Mouse (Mus musculus): Measurements from ENCODE around the gene Fnip1.
A peak's percentile ranks its signal among the peaks of the same experiment; 100 is the strongest.
"Not testable (repeated sequence)": the region's sequence is repeated elsewhere in the genome, so short reads cannot be mapped to it uniquely, and the experiment has no call there.

Fnip1 gene

DNA sequence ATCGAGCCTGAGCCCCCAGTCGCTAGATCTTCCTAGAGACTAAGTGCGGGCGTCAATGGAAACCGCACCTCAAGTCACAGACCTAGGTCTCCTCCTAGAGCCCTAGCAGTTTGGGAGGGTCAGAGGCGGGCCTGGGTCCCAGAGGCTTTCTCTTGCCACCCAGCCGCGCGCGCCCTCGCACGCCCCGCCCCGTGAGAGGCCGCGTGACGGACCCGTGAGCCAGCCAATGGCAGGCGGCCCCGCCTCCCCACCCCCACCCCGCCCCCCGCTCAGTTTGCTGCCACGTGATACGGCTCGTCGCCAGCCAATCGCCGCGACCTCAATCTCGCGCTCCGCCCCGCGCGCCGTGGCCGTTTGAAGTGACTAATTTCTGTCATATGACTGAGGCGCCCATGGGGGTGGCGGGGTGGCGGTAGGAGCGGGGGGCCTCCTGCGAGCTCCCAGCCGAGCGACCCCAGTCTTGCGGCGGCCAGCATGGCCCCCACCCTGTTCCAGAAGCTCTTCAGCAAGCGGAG lies at the start of gene Fnip1:
Fnip1 (plus strand) TSS at position 377 of the 515 bp plus-strand sequence.
- peak; percentile 93 for ATAC-seq (ENCODE audit: insufficient number of reproducible peaks, low FRiP score, low TSS enrichment)

DNA sequence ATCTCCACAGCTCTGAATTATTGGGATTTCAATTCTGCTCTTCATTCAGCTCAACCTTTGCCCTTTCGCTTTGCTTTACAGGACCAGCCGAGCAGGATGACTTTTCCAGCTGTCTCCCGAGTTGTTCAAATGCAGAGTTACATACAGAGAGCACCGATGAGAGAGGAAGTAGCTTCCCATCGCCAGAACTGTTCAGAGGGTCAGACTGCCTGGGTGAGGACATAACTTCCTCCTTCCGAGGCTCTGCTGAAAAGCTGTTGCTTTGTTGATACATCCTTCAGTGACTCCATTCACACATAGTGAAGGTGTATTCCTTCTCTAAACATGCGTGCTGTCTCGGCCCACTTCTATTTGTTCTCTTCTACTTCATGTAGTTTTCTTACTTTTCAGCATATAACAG lies 47.6 kb upstream of the Fnip1 start:
- no peak for ATAC-seq (ENCODE audit: insufficient number of reproducible peaks, low FRiP score, low TSS enrichment)

DNA sequence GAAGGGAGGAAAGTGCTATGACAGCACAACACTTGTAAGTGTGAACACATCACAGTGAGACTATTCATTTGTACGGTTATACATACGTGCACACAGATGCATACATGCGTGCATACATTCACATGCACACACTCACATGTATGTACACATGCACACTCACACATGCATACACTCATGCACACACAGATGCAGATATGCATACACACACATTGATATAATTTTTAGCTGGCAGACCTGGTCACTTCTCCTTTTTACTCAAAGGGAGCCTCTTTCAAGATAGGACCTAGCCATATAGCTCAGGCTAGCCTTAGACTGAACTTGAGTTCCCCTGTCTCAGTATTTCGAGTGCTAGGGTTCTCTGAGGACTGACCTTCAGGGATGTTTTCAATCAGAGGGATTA lies 46.7 kb upstream of the Fnip1 start:
- no peak for ATAC-seq (ENCODE audit: insufficient number of reproducible peaks, low FRiP score, low TSS enrichment)

DNA sequence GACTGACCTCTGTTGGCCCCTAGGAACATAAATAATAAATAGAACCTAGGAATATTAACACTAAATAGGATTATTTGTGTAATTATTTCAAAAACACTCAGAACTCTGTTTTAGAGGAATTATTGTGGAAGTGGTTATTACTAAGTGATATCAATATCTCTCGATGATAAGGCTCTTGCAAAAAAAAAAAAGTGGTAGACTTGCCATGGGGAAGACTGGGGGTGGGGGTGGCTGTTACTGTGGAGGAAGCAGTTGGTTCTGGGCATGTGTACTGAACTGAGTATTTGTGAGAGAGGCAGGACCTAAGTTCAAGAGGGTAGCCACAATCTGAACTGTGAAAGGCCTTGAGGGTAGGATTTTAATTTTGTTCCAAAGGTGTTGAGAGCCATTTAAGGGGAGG lies 41.3 kb upstream of the Fnip1 start:
- no peak for ATAC-seq (ENCODE audit: insufficient number of reproducible peaks, low FRiP score, low TSS enrichment)

DNA sequence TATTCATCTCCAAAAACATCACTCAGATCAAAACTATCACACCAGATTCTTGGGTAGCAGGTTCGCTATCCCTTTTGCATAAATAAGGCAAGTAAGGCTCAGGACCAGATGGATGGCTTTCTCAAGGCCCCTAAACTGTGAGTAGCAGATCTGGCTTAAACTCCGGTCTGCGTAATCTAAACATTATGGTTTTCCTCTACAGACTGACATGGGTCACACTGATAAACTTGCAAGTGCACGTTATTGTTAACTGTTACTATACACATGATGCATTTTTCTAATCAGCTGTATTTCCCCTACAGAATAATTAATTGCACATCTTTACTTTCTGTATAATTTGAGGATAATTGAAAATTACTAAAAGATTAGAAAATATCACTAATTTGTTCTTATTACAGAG lies 39.9 kb upstream of the Fnip1 start:
- ATAC-seq (ENCODE audit: insufficient number of reproducible peaks, low FRiP score, low TSS enrichment) = no peak

DNA sequence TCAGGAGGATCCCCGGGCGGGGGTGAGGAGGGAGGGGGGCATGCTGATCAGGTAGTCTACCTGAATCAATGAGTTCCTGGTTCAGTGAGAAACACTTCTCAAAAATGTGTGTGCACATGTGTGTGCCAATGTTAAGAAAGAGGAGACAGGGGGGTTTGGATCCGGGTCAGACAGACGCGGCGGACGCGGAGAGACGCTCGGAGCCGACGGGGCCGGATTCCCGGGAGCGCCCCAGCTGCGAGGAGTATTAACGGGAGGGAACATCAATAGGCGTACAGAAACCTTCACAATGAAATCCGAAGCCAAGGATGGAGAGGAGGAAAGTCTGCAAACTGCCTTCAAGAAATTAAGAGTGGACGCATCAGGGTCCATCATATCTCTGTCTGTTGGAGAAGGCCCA lies 37.2 kb upstream of the Fnip1 start:
- ATAC-seq (ENCODE audit: insufficient number of reproducible peaks, low FRiP score, low TSS enrichment) = peak; percentile 45; the same call in 1 of the 2 replicates

DNA sequence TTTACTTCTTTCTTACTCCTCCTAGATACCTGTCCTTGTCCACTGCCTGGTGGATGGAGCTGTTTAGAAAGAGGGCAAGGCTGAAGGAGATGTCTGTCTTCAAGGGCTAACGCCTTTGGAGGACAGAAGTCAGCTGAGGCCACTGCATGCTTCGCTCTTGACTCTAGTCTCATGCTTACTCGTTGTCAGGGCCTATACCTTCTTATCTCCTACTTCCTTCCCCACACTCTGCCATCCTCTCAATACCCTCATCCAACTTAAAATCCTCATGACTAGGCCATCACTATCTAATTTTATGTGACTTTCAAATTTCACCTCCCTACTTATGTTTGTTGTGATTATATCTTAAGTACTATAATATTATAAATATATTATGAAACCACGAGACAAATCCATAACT lies 33.1 kb upstream of the Fnip1 start:
- no peak for ATAC-seq (ENCODE audit: insufficient number of reproducible peaks, low FRiP score, low TSS enrichment)

DNA sequence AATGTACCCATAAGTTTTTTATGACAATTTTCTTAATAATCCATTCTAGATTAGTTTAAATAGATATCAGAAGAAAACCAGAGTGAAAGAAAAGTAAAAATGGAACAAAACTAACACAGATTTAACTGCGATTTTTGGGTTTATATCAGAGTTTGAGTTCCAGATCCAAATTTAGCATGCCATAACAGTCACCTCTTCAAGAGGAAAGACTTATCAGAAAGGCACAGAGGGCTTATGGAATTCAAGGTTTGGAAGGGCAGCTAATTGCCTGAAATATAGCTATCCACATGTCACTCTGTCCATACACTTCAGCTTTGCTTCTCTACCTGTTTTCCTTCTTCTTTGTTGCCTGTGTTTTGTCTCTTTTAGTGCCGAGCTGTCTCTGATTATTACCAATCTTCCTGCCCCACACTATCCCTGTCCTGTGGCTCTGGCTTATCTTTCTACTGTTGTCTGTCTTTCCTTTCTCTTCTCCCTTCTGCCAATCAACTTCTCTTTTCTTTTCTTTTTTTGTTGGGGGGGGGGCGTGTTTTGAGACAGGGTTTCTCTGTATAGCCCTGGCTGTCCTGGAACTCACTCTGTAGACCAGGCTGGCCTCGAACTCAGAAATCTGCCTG lies 31.0 kb upstream of the Fnip1 start:
- ATAC-seq (ENCODE audit: insufficient number of reproducible peaks, low FRiP score, low TSS enrichment) = no peak

DNA sequence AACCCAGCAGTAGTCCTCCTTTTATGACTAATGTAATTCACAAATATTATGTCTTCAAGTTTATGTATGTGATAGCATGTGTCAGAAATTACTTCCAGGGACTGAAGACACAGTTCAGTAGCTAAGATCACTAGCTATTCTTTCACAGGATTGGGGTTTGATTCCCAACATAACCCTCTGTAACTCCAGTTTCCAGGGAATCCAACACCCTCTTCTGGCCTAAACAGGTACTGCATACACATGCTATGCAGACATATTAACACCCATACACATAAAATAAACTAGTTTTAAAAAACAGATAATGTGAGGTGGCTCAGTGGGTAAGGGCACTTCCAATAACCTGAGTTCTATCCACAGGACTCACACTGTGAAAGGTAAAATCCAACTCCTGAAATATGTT lies 27.4 kb upstream of the Fnip1 start:
- ATAC-seq (ENCODE audit: insufficient number of reproducible peaks, low FRiP score, low TSS enrichment) = no peak

DNA sequence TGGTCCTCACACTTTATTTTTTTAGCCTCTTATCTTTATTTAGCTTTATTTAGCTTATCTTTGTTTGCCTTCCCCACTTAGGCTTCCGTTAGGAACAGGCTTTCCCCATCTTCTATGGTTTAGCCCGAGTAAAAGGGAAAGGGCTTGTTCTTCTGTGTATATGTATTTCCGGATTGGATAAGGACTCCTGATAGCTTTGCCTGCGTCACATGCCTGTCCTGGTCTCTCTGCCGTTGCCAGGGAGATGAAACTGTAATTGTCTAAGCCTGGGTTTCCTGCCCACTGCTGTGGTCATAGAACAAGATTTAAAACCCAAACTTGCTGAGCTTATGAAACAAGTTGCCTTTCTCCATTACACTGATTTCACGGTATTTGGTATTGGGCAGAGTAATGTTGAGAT lies 25.0 kb upstream of the Fnip1 start:
- ATAC-seq (ENCODE audit: insufficient number of reproducible peaks, low FRiP score, low TSS enrichment) = no peak

DNA sequence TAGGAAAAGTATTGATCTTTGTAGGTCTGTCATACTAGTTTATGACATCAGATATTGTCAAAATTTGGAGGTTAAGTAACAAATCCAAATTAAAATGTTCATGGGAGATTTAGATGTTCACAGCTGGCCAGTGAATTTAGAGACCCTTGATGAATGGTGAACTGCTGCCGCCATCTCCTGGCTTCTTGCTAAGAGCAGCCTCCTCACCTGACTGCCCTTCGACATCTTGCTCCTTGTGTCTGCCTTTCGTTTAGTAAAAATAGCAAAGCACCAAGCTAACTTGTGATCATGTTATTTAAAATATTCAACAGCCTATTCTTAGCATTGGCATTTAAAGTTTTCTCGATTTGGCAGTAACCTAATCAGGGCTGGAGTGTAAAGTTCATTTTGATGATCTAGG lies 15.0 kb upstream of the Fnip1 start:
- no peak for ATAC-seq (ENCODE audit: insufficient number of reproducible peaks, low FRiP score, low TSS enrichment)

DNA sequence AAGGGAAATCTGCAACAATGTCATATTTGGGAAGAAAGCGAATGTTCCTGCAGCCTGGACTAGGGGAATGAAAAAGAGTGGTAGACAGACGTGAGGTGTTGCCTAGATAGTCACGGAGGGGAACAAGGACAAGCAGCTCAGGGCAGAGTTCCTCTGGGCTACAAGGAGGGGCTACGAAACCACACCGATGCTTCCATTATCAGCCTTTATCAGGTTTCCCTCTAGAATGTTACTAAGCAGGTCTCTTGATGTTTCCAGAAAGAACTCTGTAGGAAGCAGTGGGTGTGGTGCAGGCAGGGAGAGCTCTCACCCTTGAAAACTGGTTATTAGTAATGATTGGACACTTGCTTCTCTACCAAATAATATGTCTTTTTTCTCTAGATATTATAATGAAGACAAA lies 11.7 kb upstream of the Fnip1 start:
- ATAC-seq (ENCODE audit: insufficient number of reproducible peaks, low FRiP score, low TSS enrichment) = no peak

DNA sequence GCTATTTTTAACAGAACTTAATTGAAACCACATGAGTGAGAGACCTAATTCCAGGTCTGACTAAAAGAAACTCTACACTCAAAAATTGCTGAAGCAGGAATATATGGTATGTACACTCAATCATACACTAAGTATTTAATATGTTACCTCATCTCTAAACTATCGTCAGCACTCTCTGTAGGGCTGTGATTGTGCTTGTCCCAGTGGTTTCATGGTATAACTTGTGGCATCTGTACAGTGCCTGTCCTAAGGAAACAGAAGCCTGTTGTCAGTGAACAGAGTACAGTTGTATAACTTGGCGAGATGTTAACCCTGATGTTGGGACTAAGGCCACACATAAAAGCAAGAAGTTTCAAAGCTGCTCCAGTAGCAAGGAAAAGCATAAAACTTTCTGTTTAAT lies 10.9 kb upstream of the Fnip1 start:
- no peak for ATAC-seq (ENCODE audit: insufficient number of reproducible peaks, low FRiP score, low TSS enrichment)

DNA sequence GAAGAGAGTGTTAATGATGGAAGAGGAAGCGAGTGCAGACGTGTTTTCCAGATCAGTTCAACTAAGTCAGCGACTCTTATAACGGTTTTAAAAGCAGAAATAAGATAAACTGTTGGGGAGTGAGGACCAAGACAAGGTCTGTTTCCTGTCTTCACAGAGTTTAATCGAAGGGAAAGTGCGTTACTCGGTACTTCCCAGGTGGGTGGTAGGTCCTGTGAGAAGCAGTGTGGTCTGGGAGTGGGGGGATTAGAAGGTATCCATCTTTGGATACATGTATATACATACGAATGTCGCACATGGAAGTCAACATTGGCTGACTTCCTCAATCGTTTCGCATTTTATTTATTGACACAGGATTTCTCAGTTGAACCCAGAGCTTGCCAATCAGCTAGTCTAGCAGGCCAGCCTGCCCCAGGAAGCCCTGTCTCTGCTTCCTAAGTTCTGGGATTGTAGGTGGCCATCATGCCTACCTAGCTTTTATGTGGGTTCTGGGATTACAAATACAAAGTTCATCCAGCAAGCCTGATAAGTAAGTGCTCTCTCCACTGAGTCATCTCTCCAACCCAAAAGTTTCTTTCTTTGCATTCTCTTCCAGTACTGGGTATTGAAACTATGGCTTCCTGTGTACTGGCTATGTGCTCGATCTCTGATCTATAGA lies 10.2 kb upstream of the Fnip1 start:
- no peak for ATAC-seq (ENCODE audit: insufficient number of reproducible peaks, low FRiP score, low TSS enrichment)

DNA sequence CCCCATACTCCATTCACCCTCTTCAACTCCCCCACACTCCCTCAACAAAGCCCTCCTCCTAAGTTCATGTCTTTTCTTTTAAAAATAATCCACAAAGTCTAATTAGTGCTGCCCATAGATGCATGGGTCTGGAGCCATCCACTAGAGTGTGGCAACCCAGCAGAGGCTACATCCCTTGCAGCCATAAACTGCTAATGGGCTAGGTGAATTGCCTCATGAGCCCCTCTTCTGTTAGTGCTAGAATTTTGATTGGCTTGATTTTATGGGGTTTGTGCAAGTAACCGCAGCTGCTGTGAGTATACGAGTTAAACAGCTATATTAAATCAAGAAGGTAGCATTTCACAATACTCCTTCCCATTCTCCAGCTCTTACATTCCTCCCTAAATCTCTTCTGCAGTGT lies 8.8 kb upstream of the Fnip1 start:
- ATAC-seq (ENCODE audit: insufficient number of reproducible peaks, low FRiP score, low TSS enrichment) = no peak

DNA sequence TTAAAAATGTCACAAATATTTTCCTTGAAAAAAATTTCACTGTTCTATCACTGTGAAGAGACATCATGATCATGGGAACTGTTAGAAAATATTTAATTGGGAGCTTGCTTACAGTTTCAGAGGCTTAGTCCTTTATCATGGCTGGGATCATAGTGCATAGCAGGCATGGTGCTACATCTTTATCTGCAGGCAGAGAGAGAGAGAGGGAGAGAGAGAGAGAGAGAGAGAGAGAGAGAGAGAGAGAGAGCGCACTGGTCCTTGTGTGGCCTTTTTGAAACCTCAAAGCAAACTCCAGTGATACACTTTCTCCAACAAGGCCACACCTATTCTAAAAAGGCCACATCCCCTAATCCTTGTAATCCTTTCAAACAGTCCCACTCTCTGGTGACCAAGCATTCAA lies 2.2 kb upstream of the Fnip1 start:
- no peak for ATAC-seq (ENCODE audit: insufficient number of reproducible peaks, low FRiP score, low TSS enrichment)

DNA sequence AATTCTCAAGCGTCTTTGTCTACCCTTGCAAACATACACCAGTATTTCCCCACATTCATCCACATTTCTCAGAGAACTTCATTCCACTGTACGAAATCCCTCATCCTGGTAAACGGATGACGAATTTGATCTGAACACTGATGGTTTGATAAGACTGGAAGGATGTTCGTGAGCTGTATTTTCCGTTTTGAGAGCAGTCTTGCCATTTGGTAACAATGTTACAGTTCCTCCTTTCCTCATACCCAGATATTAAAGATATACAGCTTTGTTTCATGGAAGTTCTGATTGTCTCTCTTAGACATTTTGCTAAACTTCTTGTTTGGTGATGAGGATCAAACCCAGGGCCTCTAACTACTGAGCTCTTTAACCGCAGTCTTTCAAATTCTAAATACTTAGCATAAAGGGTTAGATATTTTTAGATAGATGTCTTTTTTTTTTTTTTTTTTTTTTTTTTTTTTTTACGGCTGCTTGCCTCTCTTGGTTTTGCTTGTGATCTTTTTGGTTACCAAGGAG lies 633 bp upstream of the Fnip1 start:
- ATAC-seq (ENCODE audit: insufficient number of reproducible peaks, low FRiP score, low TSS enrichment) = no peak

DNA sequence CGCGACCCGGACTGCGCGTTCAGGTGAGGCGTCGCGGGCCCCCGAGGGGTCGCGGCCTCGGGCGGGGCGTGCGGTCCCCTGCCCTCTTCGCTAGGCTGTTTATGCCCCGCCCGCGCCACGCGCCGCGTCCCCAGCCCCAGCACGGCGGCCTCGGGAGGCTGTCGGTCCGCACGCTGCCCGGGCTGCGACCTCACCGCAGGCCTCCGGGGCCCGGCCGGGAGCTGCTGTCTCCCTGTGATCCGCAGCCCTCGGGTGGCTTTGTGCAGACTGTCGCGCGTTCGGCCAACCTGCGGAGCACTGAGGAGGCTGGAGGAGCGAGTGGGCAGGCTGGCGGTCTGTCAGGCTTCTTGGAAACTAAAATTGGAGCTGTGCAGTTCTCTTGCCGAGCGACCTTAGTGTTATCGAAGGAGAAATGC lies 375 bp downstream of the Fnip1 start:
- peak; percentile 79; the same call in 1 of the 2 replicates for ATAC-seq (ENCODE audit: insufficient number of reproducible peaks, low FRiP score, low TSS enrichment)

DNA sequence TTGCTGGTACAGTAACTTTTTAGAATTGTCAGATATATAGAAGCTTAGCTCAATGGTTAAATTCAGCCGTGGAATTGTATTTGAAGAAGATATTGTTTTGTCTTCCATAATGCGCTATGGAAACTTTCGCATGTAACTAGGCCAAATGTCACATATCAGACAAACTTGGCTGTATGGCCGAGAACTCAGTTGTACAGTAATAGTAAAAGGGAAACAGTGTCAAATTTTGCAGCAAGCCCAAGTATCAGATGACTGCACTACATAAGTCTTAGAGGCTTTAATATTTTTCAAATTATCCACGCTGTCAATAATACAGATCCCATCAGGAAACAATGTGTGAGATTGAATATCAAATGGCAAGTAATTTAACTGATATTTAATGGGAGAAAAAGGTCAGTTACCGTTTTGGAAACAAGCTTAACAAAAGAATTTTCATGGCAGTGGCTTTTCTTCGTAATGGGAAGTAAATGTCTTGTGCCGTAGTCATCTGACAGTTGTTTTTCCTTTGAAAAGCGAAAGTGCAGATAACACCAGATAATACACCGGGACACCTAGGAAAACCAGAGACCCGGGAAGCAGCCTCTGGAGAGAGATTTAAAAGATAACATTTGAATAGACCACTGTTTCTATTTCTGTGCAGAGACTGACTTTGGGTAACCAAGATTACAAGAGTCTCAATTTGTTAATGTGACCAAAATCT lies 1.1 kb downstream of the Fnip1 start:
- ATAC-seq (ENCODE audit: insufficient number of reproducible peaks, low FRiP score, low TSS enrichment) = no peak

DNA sequence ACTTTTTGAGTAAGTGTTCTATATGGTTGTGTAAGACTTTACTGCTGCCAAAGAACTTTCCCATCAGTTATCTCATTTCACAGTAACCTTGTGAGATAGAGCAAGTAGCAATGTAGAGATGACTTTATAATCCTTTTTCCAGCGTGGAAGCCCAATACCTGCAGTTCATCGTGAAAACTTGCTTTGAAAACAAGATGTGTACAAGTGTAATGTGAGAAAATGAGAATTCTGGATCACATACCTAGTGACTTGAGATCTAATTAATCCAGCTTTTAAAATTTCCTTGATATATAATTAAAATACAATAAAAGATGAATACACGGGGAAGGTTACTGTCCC lies 1.7 kb downstream of the Fnip1 start:
- no peak for ATAC-seq (ENCODE audit: insufficient number of reproducible peaks, low FRiP score, low TSS enrichment)

DNA sequence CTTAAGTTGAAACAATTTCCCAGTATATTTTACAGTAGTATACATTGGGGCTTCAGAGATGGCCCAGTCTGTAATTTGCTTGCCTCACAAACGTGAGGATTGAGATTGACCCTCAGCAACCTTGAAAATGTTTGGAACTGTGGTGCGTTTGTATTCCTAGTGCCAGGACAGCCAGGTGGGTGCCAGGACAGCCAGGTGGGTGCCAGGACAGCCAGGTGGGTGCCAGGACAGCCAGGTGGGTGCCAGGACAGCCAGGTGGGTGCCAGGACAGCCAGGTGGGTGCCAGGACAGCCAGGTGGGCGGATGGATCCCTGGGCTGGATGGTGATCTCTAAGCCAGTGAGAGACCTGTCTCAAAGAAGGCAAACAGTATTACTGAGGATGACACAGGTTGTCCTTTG lies 12.8 kb downstream of the Fnip1 start:
- not testable (repeated sequence) for ATAC-seq (ENCODE audit: insufficient number of reproducible peaks, low FRiP score, low TSS enrichment)

DNA sequence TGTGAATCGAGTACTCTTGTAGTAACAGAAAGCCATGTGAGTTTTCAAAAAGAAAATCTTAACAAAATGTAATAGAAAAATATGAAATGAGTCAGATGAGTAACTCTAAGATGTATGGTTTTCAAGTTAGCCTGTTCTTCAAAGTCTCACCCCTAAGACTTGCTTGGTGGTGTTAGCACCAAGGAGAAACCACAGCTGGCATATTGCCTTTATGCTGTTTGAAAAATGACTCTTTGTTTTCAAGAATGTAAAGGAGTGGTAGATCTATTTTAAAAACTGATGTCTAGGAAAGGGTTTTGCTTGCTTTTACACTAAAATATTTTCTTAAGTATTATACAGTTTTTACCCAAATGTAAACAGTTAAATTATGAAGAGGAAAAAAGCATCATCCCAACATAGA lies 16.5 kb downstream of the Fnip1 start:
- no peak for ATAC-seq (ENCODE audit: insufficient number of reproducible peaks, low FRiP score, low TSS enrichment)

Data from cerebellum, adult (tissue).